Mouse (Mus musculus): ENCODE data around the gene Odf3l1.

DNA sequence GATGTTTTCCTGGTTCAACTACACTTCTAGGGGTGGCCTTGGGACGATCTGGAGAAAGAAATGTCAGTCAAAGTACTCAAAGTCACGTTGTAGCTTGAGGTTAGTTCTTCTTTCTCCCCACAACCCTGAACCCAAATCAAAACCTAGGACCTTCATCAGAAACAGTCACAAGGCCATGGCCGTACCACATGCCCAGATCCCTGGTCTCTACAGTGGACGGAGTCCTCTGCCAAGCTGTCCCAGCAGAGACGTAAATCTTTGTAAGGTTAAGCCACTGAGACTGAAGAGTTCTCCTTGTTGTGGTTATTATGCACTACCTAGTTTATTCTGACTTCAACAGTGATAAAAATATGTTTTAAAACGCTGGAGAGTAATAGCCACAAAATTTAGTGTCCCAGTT, 35.6 kb downstream of the Odf3l1 start:
- TF ChIP-seq CTCF (IDR thresholded peaks at IDR 0.05; ENCODE audit: insufficient read depth, low read length) (no peak), POLR2A (IDR thresholded peaks at IDR 0.05; ENCODE audit: borderline replicate concordance, extremely low read depth, low read depth, low read length) (no peak)
